8 mouse cellular contexts compared by ENCODE assay signal in genomic region chr9:107554319-107554825, GRCm38 (mm10). TPM values are rescaled to one million over a fixed set of nuclear protein-coding genes. Genes with fewer than 3 reads are reported as not detected.
DNase-seq lines count a peak whose midpoint lies in the region; ATAC-seq and TF ChIP-seq lines count a peak whose summit lies in the region.

No protein-coding gene starts in this region.

- ATAC-seq in forebrain, embryonic 14.5 days: peak; percentile 93
- ATAC-seq in lung, embryonic 14.5 days (ENCODE audit: insufficient read depth): peak; percentile 89

- H3K9me3 ChIP-seq in forebrain, embryonic 14.5 days (replicated peaks; ENCODE audit: control insufficient read depth, low read length): no peaks in the 10 kb centered on the region
- H3K9me3 ChIP-seq in lung, embryonic 14.5 days (ENCODE audit: low read depth, low read length): no peaks in the 10 kb centered on the region

- peak overlapping the region; percentile 89 for H3K4me2 ChIP-seq in forebrain, embryonic 14.5 days (ENCODE audit: low read length)
- peak overlapping the region; percentile 97 for H3K4me2 ChIP-seq in lung, embryonic 14.5 days

- peak overlapping the region; percentile 82 for H3K27ac ChIP-seq in forebrain, embryonic 14.5 days (ENCODE audit: low read depth, low read length)
- peak overlapping the region; percentile 97 for H3K27ac ChIP-seq in layer of hippocampus, adult 2 months
- H3K27ac ChIP-seq in lung, embryonic 14.5 days (ENCODE audit: low read depth): peak overlapping the region; percentile 98
- H3K27ac ChIP-seq in olfactory bulb, adult 2 months (ENCODE audit: insufficient read depth, low read depth, low read length): peak overlapping the region; percentile 87
- peak overlapping the region; percentile 75 for H3K27ac ChIP-seq in thymus, adult 2 months (ENCODE audit: control insufficient read depth, insufficient read depth, low read length)

- TF ChIP-seq POLR2A in olfactory bulb, adult 2 months (IDR thresholded peaks at IDR 0.05; ENCODE audit: insufficient read depth, low read depth, low read length): peak; percentile 94
- peak; percentile 90 for TF ChIP-seq POLR2A in thymus, adult 2 months (IDR thresholded peaks at IDR 0.05; ENCODE audit: control insufficient read depth, extremely low read depth, insufficient read depth, low read length, poor library complexity)

- peaks cover 31% of the 10 kb centered on the region for H3K4me1 ChIP-seq in forebrain, embryonic 14.5 days (ENCODE audit: control insufficient read depth, insufficient read depth, low read length)
- H3K4me1 ChIP-seq in lung, embryonic 14.5 days (ENCODE audit: insufficient read depth): peaks cover 30% of the 10 kb centered on the region
- peaks cover 23% of the 10 kb centered on the region for H3K4me1 ChIP-seq in olfactory bulb, adult 2 months (ENCODE audit: control insufficient read depth, insufficient read depth, low read length)
- peaks cover 49% of the 10 kb centered on the region for H3K4me1 ChIP-seq in thymus, adult 2 months (replicated peaks; ENCODE audit: control insufficient read depth, insufficient read depth, low read length)

- intact Hi-C loops in heart, postnatal 25 days (cut with DNase I): no loop called here

- H3K27me3 ChIP-seq in forebrain, embryonic 14.5 days (replicated peaks; ENCODE audit: control insufficient read depth, insufficient read depth, low read length): peaks cover 30% of the 10 kb centered on the region
- H3K27me3 ChIP-seq in lung, embryonic 14.5 days (ENCODE audit: insufficient read depth, low read length): no peaks in the 10 kb centered on the region
- H3K27me3 ChIP-seq in thymus, adult 2 months (ENCODE audit: control insufficient read depth, insufficient read depth, low read length): no peaks in the 10 kb centered on the region

- TF ChIP-seq CTCF in layer of hippocampus, adult 2 months (conservative IDR thresholded peaks at IDR 0.05): peak; percentile 48
- TF ChIP-seq CTCF in lung, embryonic 14.5 days (IDR thresholded peaks at IDR 0.05; ENCODE audit: low read depth): peak; percentile 35
- TF ChIP-seq CTCF in olfactory bulb, adult 2 months (IDR thresholded peaks at IDR 0.05; ENCODE audit: insufficient read depth, low read depth, low read length): no peak
- peak; percentile 34; the same call in 1 of the 2 replicates for TF ChIP-seq CTCF in thymus, adult 2 months (IDR thresholded peaks at IDR 0.05; ENCODE audit: borderline replicate concordance, control insufficient read depth, extremely low read depth, insufficient read depth, low read length, poor library complexity)

- H3K36me3 ChIP-seq in forebrain, embryonic 14.5 days (ENCODE audit: control insufficient read depth, insufficient read depth, low read length): peaks cover 24% of the 10 kb centered on the region
- H3K36me3 ChIP-seq in lung, embryonic 14.5 days (ENCODE audit: insufficient read depth): peaks cover 32% of the 10 kb centered on the region
- H3K36me3 ChIP-seq in thymus, adult 2 months (ENCODE audit: control insufficient read depth, insufficient read depth, low read length): peaks cover 23% of the 10 kb centered on the region

- peak overlapping the region; percentile 63 for H3K4me3 ChIP-seq in forebrain, embryonic 14.5 days (ENCODE audit: low read depth, low read length)
- H3K4me3 ChIP-seq in layer of hippocampus, adult 2 months: peak overlapping the region; percentile 98
- H3K4me3 ChIP-seq in lung, embryonic 14.5 days (ENCODE audit: low read depth, low read length): peak overlapping the region; percentile 68
- H3K4me3 ChIP-seq in olfactory bulb, adult 2 months (ENCODE audit: insufficient read depth, low read depth, low read length): peak overlapping the region; percentile 80
- H3K4me3 ChIP-seq in thymus, adult 2 months (ENCODE audit: control insufficient read depth, insufficient read depth, low read length): peak overlapping the region; percentile 73

- under 1% methylated on average over 53 of the region's 53 CpGs for WGBS in forebrain, embryonic 14.5 days
- WGBS in lung, embryonic 14.5 days: under 1% methylated on average over 53 of the region's 53 CpGs
- WGBS in olfactory bulb, adult 2 months: under 1% methylated on average over 53 of the region's 53 CpGs
- under 1% methylated on average over 53 of the region's 53 CpGs for WGBS in thymus, adult 2 months

- DNase-seq in ES-CJ7 (ENCODE audit: low read depth, low spot score): peak; percentile 99
- peak; percentile 95 for DNase-seq in cerebellum, adult 11 months
- DNase-seq in forebrain, embryonic 14.5 days (ENCODE audit: low spot score): peak; percentile 99
- peak; percentile 92 for DNase-seq in heart, postnatal 25 days (ENCODE audit: low spot score)
- peak; percentile 90 to 94 for DNase-seq in layer of hippocampus, adult 2 months (ENCODE audit: low spot score in 2 of 2)
- peak; percentile 99 for DNase-seq in lung, embryonic 14.5 days
- peak; percentile 94 for DNase-seq in thymus, adult 2 months

- peak overlapping the region; percentile 88 for H3K9ac ChIP-seq in forebrain, embryonic 14.5 days (ENCODE audit: low read length)
- peak overlapping the region; percentile 76 for H3K9ac ChIP-seq in lung, embryonic 14.5 days

RNA-seq across cellular contexts. Expression of gene Rassf1, which starts 3.0 kb away (rescaled TPM):
- 34.7 and 37.1 TPM in 2 replicates for polyA plus RNA-seq in forebrain, embryonic 14.5 days (2014; fragmentation: Nextera tagmentation; extraction: Ambion mirVana)
- 10 to 100 TPM; 12.1 to 16.7 TPM for total RNA-seq in heart, postnatal 25 days (2021)
- 10 to 100 TPM; 16.2 to 17.6 TPM for total RNA-seq in layer of hippocampus, adult 2 months (2021)
- 51.3 and 54.1 TPM in 2 replicates for polyA plus RNA-seq in lung, embryonic 14.5 days (2014; fragmentation: Nextera tagmentation; extraction: Ambion mirVana)
- not detected in 2 replicates for polyA plus RNA-seq in olfactory bulb, adult 2 months (2012; ENCODE audit: insufficient read depth, insufficient read length, low replicate concordance, missing spikeins)
- polyA plus RNA-seq in thymus, adult 2 months (2012; rRNA removed): 48.8 and 50.8 TPM in 2 replicates

RNA-seq across cellular contexts. Expression of gene Zmynd10, which starts 7.3 kb away (rescaled TPM):
- 4.3 and 4.6 TPM in 2 replicates for polyA plus RNA-seq in forebrain, embryonic 14.5 days (2014; fragmentation: Nextera tagmentation; extraction: Ambion mirVana)
- total RNA-seq in heart, postnatal 25 days (2021): not detected
- 1 to 10 TPM; 4.7 to 5.7 TPM for total RNA-seq in layer of hippocampus, adult 2 months (2021)
- polyA plus RNA-seq in lung, embryonic 14.5 days (2014; fragmentation: Nextera tagmentation; extraction: Ambion mirVana): 1.1 and 1.2 TPM in 2 replicates
- not detected in 2 replicates for polyA plus RNA-seq in olfactory bulb, adult 2 months (2012; ENCODE audit: insufficient read depth, insufficient read length, low replicate concordance, missing spikeins)
- 2.9 and 3.4 TPM in 2 replicates for polyA plus RNA-seq in thymus, adult 2 months (2012; rRNA removed)

RNA-seq across cellular contexts. Expression of gene Tusc2, which starts 8.7 kb away (rescaled TPM):
- 105 and 107 TPM in 2 replicates for polyA plus RNA-seq in forebrain, embryonic 14.5 days (2014; fragmentation: Nextera tagmentation; extraction: Ambion mirVana)
- 10 to 100 TPM; 28.6 to 30.4 TPM for total RNA-seq in heart, postnatal 25 days (2021)
- total RNA-seq in layer of hippocampus, adult 2 months (2021): 10 to 100 TPM; 77.2 to 83.1 TPM
- 38.2 and 39.0 TPM in 2 replicates for polyA plus RNA-seq in lung, embryonic 14.5 days (2014; fragmentation: Nextera tagmentation; extraction: Ambion mirVana)
- not detected in 2 replicates for polyA plus RNA-seq in olfactory bulb, adult 2 months (2012; ENCODE audit: insufficient read depth, insufficient read length, low replicate concordance, missing spikeins)
- 67.3 and 68.1 TPM in 2 replicates for polyA plus RNA-seq in thymus, adult 2 months (2012; rRNA removed)

RNA-seq across cellular contexts. Expression of gene Nprl2, which starts 12.3 kb away (rescaled TPM):
- 83.2 and 83.8 TPM in 2 replicates for polyA plus RNA-seq in forebrain, embryonic 14.5 days (2014; fragmentation: Nextera tagmentation; extraction: Ambion mirVana)
- total RNA-seq in heart, postnatal 25 days (2021): 10 to 100 TPM; 17.3 to 18.9 TPM
- total RNA-seq in layer of hippocampus, adult 2 months (2021): 10 to 100 TPM; 44.2 to 45.2 TPM
- 32.9 and 34.6 TPM in 2 replicates for polyA plus RNA-seq in lung, embryonic 14.5 days (2014; fragmentation: Nextera tagmentation; extraction: Ambion mirVana)
- not detected in 2 replicates for polyA plus RNA-seq in olfactory bulb, adult 2 months (2012; ENCODE audit: insufficient read depth, insufficient read length, low replicate concordance, missing spikeins)
- polyA plus RNA-seq in thymus, adult 2 months (2012; rRNA removed): 74.5 and 83.5 TPM in 2 replicates

RNA-seq across cellular contexts. Expression of gene Cyb561d2, which starts 12.4 kb away (rescaled TPM):
- polyA plus RNA-seq in forebrain, embryonic 14.5 days (2014; fragmentation: Nextera tagmentation; extraction: Ambion mirVana): 33.1 and 38.0 TPM in 2 replicates
- total RNA-seq in heart, postnatal 25 days (2021): 1 to 10 TPM; 3.1 to 3.5 TPM
- 10 to 100 TPM; 13.8 to 15.3 TPM for total RNA-seq in layer of hippocampus, adult 2 months (2021)
- polyA plus RNA-seq in lung, embryonic 14.5 days (2014; fragmentation: Nextera tagmentation; extraction: Ambion mirVana): 22.9 and 23.0 TPM in 2 replicates
- polyA plus RNA-seq in olfactory bulb, adult 2 months (2012; ENCODE audit: insufficient read depth, insufficient read length, low replicate concordance, missing spikeins): not detected in 2 replicates
- 78.7 and 84.3 TPM in 2 replicates for polyA plus RNA-seq in thymus, adult 2 months (2012; rRNA removed)

Comparison
In these comparisons a context has a peak if more than half of its experiments do, and no peak if none do; other contexts are left out.
1. Peak in every context shown above with its lines: DNase-seq, ATAC-seq, H3K4me3 ChIP-seq and H3K27ac ChIP-seq.